Mouse (Mus musculus) midbrain, embryonic 13.5 days (tissue): ENCODE results near the gene Tcf7l1. TPM values are rescaled to one million over a fixed set of nuclear protein-coding genes. Genes with fewer than 3 reads are reported as not detected.

ENCODE experiments used
- ATAC-seq: fragments of 200-750 bp; cut with Nextera tagmentation; 2 replicates; pipeline ENCODE4 v1.8.0; 2017; ENCODE audit warnings: mild to moderate bottlenecking, moderate TSS enrichment, moderate library complexity
- H3K27ac ChIP-seq: fragments of 300-500 bp; sonication (generic); 2 replicates; pipeline ENCODE4 v1.5.1; 2015; ENCODE audit warnings: inconsistent platforms, mild to moderate bottlenecking, moderate library complexity
- H3K27me3 ChIP-seq: fragments of 300-500 bp; sonication (generic); 2 replicates; pipeline ENCODE4 v1.6.1; 2015; ENCODE audit warnings: mild to moderate bottlenecking, inconsistent platforms
- H3K36me3 ChIP-seq: fragments of 300-500 bp; sonication (generic); 2 replicates; pipeline ENCODE4 v1.6.1; 2015; ENCODE audit warnings: mild to moderate bottlenecking, inconsistent platforms
- H3K4me1 ChIP-seq: fragments of 300-500 bp; sonication (generic); replicated peaks from 2 replicates; pipeline ENCODE4 v1.6.1; 2015; ENCODE audit warnings: inconsistent platforms
- H3K4me2 ChIP-seq: fragments of 300-500 bp; sonication (generic); replicated peaks from 2 replicates; pipeline ENCODE4 v1.6.1; 2015; ENCODE audit warnings: moderate library complexity, mild to moderate bottlenecking, inconsistent platforms
- H3K4me3 ChIP-seq: fragments of 300-500 bp; sonication (generic); replicated peaks from 2 replicates; pipeline ENCODE4 v1.5.1; 2015; ENCODE audit warnings: mild to moderate bottlenecking, inconsistent platforms
- H3K9ac ChIP-seq: fragments of 300-500 bp; sonication (generic); replicated peaks from 2 replicates; pipeline ENCODE4 v1.6.1; 2015; ENCODE audit warnings: mild to moderate bottlenecking, inconsistent platforms
- H3K9me3 ChIP-seq: fragments of 300-500 bp; sonication (generic); 2 replicates; pipeline ENCODE4 v1.6.1; 2016; ENCODE audit warnings: mild to moderate bottlenecking, inconsistent platforms
- WGBS: fragments of 180-500 bp; shearing (Covaris S2); methylation state at CpG from one replicate; pipeline ENCODE4 v1.1.7; 2015; 5-methylcytosine and 5-hydroxymethylcytosine counted together
- polyA plus RNA-seq: library from polyadenylated mRNA; unstranded; fragments of >200 nt; fragmentation: Nextera tagmentation; extraction: Ambion mirVana; gene quantifications from 2 replicates; pipeline ENCODE4 v1.2.1, GENCODE M21; 2015

The Tcf7l1 gene
- polyA plus RNA-seq, 1 experiment from 2014 or later: 9.7 TPM

DNA sequence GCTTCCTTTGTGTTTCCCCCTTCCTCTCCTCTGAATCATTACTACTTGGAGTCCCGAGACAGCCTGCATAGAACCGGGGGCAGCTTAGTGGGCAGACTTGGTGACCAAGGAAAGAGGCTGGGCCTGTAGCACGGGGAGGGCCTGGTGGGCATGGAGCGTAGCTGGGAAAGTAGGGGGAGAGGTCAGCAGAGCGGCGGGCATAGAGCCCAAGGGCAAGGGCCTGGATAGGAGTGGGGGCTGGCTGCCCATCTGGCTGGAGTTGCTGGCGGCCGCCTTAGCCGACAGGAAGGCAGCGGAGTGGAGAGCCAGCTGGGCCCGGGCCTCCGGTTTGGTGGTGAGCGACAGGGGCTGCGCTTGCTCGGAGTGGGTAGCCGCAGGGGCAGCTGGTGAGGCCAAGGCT is 161.8 kb downstream of the Tcf7l1 start:
- no peak overlapping the region for H3K9ac ChIP-seq
- no peak overlapping the region for H3K4me3 ChIP-seq
- H3K27me3 ChIP-seq: no peaks in the 10 kb centered on the region
- H3K27ac ChIP-seq: no peak overlapping the region
- WGBS: 87% methylated on average over 16 of the region's 16 CpGs
- no peaks in the 10 kb centered on the region for H3K4me1 ChIP-seq
- H3K9me3 ChIP-seq: no peaks in the 10 kb centered on the region
- H3K4me2 ChIP-seq: no peak overlapping the region
- peaks cover 8% of the 10 kb centered on the region; the same call in 1 of the 2 replicates for H3K36me3 ChIP-seq
- 0 out of 2 replicates have a peak, but pooled peaks have one; percentile 30 for ATAC-seq

DNA sequence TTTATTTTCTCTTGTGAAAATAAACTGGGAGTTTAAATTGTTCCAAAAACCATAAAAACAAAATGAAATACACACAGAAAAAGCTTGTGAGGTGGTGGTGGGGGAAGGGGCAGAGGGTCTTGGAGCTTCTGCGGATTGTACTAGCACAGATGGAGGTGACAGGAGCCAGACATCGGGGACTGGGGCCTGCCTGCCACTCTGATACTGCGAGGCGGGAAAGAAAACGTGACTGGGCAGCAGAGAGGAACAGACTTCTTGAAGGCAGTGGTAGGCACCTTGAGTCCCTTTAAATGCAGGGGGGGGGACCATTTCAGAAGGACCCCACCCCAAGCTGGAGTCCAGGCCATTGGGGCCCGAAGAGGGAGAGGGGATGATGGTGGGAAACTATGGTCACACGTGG is 162.7 kb downstream of the Tcf7l1 start:
- Histone ChIP-seq H3K36me3 (peaks cover 8% of the 10 kb centered on the region; the same call in 1 of the 2 replicates), H3K9me3 (no peaks in the 10 kb centered on the region), H3K9ac (no peak overlapping the region), H3K27ac (no peak overlapping the region), H3K4me2 (no peak overlapping the region), H3K27me3 (no peaks in the 10 kb centered on the region), H3K4me1 (no peaks in the 10 kb centered on the region), H3K4me3 (no peak overlapping the region)
- 92% methylated on average over 7 of the region's 7 CpGs for WGBS
- ATAC-seq: no peak

DNA sequence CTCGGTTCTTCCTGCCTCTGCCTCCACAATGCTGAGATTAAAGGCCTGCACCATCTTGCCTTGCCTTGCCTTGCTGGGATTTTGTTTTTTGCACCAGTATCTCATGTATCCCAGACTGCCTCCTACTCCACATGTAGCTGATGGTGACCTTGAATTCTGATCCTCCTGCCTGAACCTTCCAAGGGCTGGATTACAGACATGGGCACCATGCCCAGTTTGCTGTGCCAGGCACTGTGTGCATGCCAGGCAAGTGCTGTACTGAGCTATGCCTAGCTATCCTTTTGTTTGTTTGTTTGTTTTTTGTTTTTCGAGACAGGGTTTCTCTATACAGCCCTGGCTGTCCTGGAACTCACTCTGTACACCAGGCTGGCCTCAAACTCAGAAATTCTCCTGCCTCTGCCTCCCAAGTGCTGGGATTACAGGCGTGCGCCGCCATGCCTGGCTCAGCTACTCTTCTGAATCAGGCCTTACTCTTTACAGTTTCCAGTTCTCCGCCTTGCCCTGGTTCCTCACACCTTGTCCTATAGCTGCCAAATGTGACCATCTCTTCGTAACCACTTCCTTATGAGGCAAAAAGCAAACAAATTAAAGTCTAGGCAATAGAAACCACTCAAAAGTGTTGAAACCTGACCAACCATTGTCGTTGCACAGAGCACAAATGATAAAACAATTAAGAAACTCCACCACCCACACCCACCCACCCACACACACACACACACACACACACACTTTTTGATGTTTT is 165.2 kb downstream of the Tcf7l1 start:
- Histone ChIP-seq H3K9ac (no peak overlapping the region), H3K27ac (no peak overlapping the region), H3K4me2 (no peak overlapping the region), H3K27me3 (no peaks in the 10 kb centered on the region), H3K4me1 (no peaks in the 10 kb centered on the region), H3K4me3 (no peak overlapping the region), H3K36me3 (0 out of 2 replicates have a peak, but pooled peaks cover 4% of the 10 kb centered on the region), H3K9me3 (no peaks in the 10 kb centered on the region)
- no peak for ATAC-seq
- 92% methylated on average over 8 of the region's 8 CpGs for WGBS

GRCm38 (mm10) chr6:72622917-72623316 is 166.1 kb downstream of the Tcf7l1 start:
- no peak for ATAC-seq
- H3K27me3 ChIP-seq: no peaks in the 10 kb centered on the region

GRCm38 (mm10) chr6:72620920-72621319 is 168.1 kb downstream of the Tcf7l1 start:
- Histone ChIP-seq H3K36me3 (no peaks in the 10 kb centered on the region), H3K9ac (no peak overlapping the region), H3K27ac (no peak overlapping the region), H3K4me2 (no peak overlapping the region), H3K27me3 (no peaks in the 10 kb centered on the region), H3K4me3 (no peak overlapping the region), H3K4me1 (peaks cover 10% of the 10 kb centered on the region), H3K9me3 (no peaks in the 10 kb centered on the region)
- WGBS: 91% methylated on average over 5 of the region's 5 CpGs
- no peak for ATAC-seq

More at GRCm38 (mm10) chr6:72622917-72623316, 166.1 kb downstream of the Tcf7l1 start:
- Histone ChIP-seq H3K4me1 (no peaks in the 10 kb centered on the region), H3K9ac (no peak overlapping the region), H3K9me3 (no peaks in the 10 kb centered on the region), H3K36me3 (0 out of 2 replicates have a peak, but pooled peaks cover 4% of the 10 kb centered on the region), H3K27ac (no peak overlapping the region), H3K4me3 (no peak overlapping the region), H3K4me2 (no peak overlapping the region)
- WGBS: 37% methylated on average over 3 of the region's 3 CpGs

DNA sequence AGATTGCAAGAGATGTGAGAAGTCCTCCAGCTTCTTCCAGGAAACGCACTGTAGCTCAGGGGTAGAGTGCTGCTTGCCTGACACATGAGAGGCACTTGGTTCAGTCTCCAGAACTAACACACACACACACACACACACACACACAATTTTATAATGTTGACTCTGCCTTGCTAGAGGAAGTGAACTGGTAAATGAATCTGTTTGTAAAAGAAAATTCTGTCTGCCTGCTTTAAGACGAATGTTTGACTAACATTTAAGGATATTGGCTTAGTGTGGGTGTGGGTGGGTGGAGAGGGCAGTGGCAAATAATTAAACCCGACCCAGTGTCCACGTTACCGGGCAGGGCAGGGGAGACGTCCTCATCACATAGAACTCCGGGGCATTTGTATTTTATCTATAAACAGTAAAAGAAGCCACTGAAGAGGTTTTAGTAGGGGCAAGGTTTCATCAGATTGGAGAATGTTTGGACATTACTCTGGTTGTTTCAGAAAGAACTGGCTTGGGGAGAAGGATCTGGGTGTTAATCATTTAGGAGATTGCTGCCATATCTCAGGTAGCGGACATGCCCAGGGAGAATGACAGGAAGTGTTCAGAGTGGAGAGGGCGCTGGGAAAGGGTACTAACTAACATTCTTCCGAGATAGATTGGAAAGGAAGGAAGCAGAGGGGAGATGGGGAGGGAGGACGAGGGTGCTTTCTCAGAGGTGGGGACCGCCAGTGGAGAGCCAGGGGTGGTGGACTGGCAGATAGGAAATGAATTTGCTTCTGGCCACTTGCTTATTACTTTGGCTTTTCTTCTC is 169.1 kb downstream of the Tcf7l1 start:
- Histone ChIP-seq H3K27ac (no peak overlapping the region), H3K9me3 (no peaks in the 10 kb centered on the region), H3K4me2 (no peak overlapping the region), H3K4me3 (no peak overlapping the region), H3K4me1 (peaks cover 20% of the 10 kb centered on the region), H3K36me3 (no peaks in the 10 kb centered on the region), H3K9ac (no peak overlapping the region), H3K27me3 (no peaks in the 10 kb centered on the region)
- 67% methylated on average over 12 of the region's 12 CpGs for WGBS
- no peak for ATAC-seq

DNA sequence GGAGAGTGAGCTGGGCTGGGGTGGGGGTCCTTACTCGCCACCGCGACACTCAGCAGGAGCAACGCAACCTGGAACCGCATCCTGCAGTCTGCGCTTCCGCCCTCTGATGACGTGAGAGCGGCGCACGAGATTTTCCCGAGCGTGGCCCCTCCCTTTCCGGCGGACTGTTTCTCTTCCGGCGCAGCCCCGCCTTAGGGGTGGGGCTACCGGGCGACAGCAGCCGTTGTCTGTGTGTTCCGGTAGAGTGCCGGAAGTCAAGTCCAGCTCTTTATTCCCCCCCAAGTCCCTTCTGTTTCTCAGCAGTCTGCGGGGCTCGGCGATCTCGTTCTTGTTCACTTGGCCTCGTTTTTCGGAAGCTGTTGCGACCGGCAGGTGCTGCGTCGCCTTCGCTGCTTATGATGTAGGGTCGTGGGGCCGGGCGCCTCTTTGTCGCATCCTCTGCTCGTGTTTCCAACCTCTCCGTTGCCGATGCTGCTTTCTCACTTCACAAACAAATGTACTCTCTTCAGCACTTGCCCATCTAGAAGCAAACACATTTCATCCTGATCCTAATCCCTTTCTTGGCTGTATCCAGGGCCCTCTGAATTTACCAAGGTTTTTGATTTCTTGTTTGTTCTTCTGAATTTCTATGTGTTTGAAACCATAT is 172.3 kb downstream of the Tcf7l1 start, which contains the start of gene Tgoln1:
Gene Tgoln1 (minus strand): TSS at position 358 of the 646 bp plus-strand sequence.
- H3K36me3 ChIP-seq: peaks cover 16% of the 10 kb centered on the region
- peaks cover 33% of the 10 kb centered on the region for H3K4me1 ChIP-seq
- peak within 1 kb of the TSS; percentile 64 for H3K4me3 ChIP-seq
- ATAC-seq: peak; percentile 98
- under 1% methylated on average over 41 of the region's 41 CpGs for WGBS
- no peaks in the 10 kb centered on the region for H3K27me3 ChIP-seq
- H3K9me3 ChIP-seq: no peaks in the 10 kb centered on the region
- H3K9ac ChIP-seq: peak within 1 kb of the TSS; percentile 84
- H3K4me2 ChIP-seq: peak within 1 kb of the TSS; percentile 100
- peak within 1 kb of the TSS; percentile 91 for H3K27ac ChIP-seq

GRCm38 (mm10) chr6:72615561-72616375 is 173.3 kb downstream of the Tcf7l1 start:
- no peaks in the 10 kb centered on the region for H3K27me3 ChIP-seq
- H3K4me2 ChIP-seq: peak overlapping the region; percentile 100
- no peak for ATAC-seq
- H3K4me1 ChIP-seq: peaks cover 33% of the 10 kb centered on the region
- H3K4me3 ChIP-seq: peak overlapping the region; percentile 64
- H3K36me3 ChIP-seq: peaks cover 26% of the 10 kb centered on the region
- no peak overlapping the region for H3K27ac ChIP-seq
- peak overlapping the region; percentile 84 for H3K9ac ChIP-seq
- WGBS: 30% methylated on average over 25 of the region's 25 CpGs
- H3K9me3 ChIP-seq: no peaks in the 10 kb centered on the region

DNA sequence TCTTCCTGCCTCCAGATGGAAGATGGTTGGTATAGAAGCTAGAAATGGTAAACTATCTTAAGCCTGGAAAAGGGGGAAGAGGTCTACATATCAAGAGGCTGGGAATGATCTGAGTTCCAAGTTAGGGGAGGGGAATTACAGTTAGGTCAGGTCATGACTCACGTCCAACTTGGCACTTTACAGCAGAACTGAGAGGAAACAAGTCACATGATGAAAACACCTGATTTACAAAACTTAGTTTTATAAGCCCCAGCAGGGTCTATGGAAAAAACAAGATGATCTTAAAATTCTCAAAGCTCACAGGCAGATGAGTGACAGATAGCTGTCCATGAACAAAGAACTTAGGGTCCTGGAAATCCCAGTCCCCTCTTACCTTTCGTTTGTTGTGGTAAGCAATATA is 173.9 kb downstream of the Tcf7l1 start:
- Histone ChIP-seq H3K4me3 (peak overlapping the region; percentile 64), H3K4me1 (peaks cover 33% of the 10 kb centered on the region), H3K9me3 (no peaks in the 10 kb centered on the region), H3K27ac (no peak overlapping the region), H3K4me2 (peak overlapping the region; percentile 100), H3K36me3 (peaks cover 32% of the 10 kb centered on the region), H3K27me3 (no peaks in the 10 kb centered on the region), H3K9ac (peak overlapping the region; percentile 84)
- WGBS: 82% methylated on average over 2 of the region's 2 CpGs
- ATAC-seq: no peak

DNA sequence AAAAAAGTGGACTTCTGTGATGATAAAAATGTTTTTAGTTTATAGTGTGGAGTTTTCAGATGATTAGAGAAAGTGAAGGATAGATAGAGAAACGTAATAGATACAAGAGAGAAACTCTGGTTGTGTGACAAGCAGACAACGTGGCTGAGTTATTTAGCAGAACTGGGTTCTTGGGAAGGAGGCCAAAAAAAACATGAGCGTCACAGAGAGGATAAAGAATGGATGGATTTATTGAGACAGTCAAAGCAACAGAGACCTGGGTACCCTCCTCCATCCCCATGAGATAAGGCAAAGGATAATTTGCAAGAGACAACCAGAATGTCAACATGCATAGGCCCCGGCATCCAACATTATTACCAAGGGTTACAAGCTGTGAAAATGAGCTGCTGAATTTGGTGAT is 178.8 kb downstream of the Tcf7l1 start:
- Histone ChIP-seq H3K9me3 (no peaks in the 10 kb centered on the region), H3K36me3 (peaks cover 73% of the 10 kb centered on the region), H3K4me3 (no peak overlapping the region), H3K27me3 (no peaks in the 10 kb centered on the region), H3K27ac (no peak overlapping the region), H3K4me2 (no peak overlapping the region), H3K9ac (no peak overlapping the region), H3K4me1 (peaks cover 16% of the 10 kb centered on the region)
- WGBS: 91% methylated on average over 4 of the region's 4 CpGs
- ATAC-seq: no peak

GRCm38 (mm10) chr6:72608662-72609184 is 180.3 kb downstream of the Tcf7l1 start:
- H3K27ac ChIP-seq: no peak overlapping the region
- H3K36me3 ChIP-seq: peaks cover 85% of the 10 kb centered on the region
- no peak overlapping the region for H3K9ac ChIP-seq
- no peaks in the 10 kb centered on the region for H3K27me3 ChIP-seq
- ATAC-seq: no peak
- no peaks in the 10 kb centered on the region for H3K9me3 ChIP-seq
- H3K4me3 ChIP-seq: no peak overlapping the region
- 94% methylated on average over 4 of the region's 4 CpGs for WGBS
- H3K4me2 ChIP-seq: no peak overlapping the region
- peaks cover under 1% of the 10 kb centered on the region for H3K4me1 ChIP-seq
